Mouse (Mus musculus): ENCODE data around the gene Tagln2.

The Tagln2 gene

DNA sequence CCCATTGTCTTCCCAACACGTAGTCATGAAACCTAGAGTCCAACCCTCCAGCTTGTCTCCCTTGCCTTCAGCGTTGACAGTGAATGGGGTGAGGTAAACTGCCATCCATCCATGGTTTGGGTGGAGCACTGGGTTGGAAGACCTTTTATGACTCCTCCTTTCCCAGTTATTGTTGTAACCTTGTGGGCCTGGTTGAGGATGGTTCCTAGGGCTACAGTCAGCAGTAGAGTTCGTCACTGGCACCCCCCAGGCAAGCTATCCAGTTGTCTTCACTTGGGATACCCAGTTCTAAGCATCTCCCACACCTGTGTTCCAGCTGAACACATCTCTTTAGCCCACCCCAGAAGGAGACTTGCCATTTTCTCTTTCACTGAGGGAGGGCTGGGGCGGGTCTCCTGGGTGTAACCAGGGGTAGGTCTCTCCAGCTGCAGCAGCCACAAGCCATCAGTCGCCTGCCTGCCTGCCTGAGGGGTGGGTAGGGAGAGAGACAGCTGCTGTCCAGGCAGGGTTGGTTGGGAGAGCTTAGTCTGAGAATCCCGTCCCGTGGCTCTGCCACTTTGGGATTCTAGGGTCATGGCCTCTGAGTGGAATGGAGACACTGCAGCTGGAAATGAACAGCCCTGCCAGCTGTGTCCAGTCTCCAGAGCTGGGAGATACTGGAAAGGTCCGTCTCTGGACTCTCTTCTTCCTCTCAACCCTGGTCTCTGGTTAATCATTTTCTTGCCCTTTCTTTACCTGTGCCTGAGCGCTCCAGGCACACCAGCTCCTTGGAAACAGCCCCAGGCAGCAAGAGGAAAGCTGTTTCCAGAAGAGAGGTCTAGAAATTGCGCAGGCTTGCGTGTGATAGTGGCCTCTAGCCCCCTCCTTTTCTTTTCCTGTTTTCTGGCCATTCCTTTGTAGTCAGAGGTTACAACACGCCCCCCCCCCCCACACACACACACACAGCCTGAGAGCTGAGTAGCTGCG lies 2.6 kb downstream of the Tagln2 start:
- DNase-seq (ENCODE audit: low read depth, low spot score) = no peak

GRCm38 (mm10) chr1:172503111-172503997 lies 3.5 kb downstream of the Tagln2 start:
- DNase-seq (ENCODE audit: low read depth, low spot score) = no peak

GRCm38 (mm10) chr1:172504756-172505155 lies 4.9 kb downstream of the Tagln2 start:
- DNase-seq (ENCODE audit: low read depth, low spot score) = no peak

- DNase-seq (ENCODE audit: low read depth, low spot score) = no peak
Measured at GRCm38 (mm10) chr1:172507001-172507400, 7.2 kb downstream of the Tagln2 start.

DNA sequence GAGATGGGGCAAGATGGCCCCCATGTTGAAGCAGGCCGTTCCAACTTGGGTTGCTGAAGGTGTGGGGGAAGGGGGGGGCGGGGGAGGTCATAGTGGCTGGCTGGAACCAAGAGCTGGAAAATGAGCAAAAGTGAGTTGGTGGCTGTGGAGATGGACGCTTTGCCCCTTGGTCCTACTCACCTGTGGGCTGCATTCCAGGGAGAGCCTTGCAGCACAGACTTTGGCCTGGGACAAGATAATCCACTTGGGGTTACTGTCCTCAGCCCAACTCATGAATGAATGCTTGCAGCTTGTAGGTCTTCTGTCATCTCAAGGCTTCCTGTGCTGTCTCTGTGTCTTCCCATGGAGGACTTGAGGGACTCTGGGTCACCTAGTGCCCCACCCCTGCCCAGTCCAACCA lies 7.9 kb downstream of the Tagln2 start:
- DNase-seq (ENCODE audit: low read depth, low spot score) = no peak

DNA sequence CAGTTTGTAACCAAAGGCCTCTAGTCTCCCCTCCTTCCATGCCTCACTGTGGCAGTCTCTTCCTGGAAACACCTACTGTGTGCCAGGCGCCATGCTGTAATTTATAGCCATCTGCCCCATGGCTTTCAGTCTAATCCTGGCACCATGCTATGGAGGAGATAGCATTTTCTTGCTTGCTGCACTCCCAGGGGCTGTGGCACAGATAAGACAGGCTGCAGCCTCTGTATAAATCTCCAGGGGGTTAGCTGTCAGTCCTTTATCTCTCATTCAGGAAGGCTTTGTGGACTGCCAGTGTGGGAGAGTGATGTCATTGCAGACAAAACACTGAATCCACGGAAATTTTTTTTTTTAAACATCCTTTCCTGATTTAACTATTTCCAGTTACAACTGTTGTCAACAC lies 8.3 kb downstream of the Tagln2 start:
- no peak for DNase-seq (ENCODE audit: low read depth, low spot score)

DNA sequence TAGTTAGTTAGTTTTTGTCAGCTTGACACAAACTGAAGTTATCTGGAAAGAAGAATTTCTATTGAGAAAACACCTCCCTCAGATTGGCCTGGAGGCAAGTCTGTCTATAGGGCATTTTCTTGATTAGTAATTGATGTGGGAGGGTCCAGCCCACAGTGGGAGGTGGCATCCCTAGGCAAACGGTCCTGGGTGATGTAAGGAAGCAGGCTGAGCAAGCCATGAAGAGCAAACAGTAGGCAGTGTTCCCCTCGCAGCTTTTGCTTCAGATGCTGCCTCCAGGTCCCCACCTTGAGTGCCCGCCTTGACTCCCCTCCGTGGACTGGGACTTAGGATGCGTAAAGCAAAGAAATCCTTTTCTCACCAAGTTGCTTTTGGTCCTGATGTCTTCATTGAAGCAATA lies 9.4 kb downstream of the Tagln2 start:
- DNase-seq (ENCODE audit: low read depth, low spot score) = no peak

- no peak for DNase-seq (ENCODE audit: low read depth, low spot score)
Measured at GRCm38 (mm10) chr1:172509983-172510382, 10.1 kb downstream of the Tagln2 start.

- no peak for DNase-seq (ENCODE audit: low read depth, low spot score)
Measured at GRCm38 (mm10) chr1:172510421-172510972, 10.7 kb downstream of the Tagln2 start.

GRCm38 (mm10) chr1:172512962-172513361 lies 13.1 kb downstream of the Tagln2 start:
- DNase-seq (ENCODE audit: low read depth, low spot score) = no peak

GRCm38 (mm10) chr1:172513525-172514212 lies 13.8 kb downstream of the Tagln2 start:
- no peak for DNase-seq (ENCODE audit: low read depth, low spot score)

GRCm38 (mm10) chr1:172514213-172514529 lies 14.3 kb downstream of the Tagln2 start:
- no peak for DNase-seq (ENCODE audit: low read depth, low spot score)

GRCm38 (mm10) chr1:172514551-172515268 lies 14.9 kb downstream of the Tagln2 start:
- DNase-seq (ENCODE audit: low read depth, low spot score) = no peak

DNA sequence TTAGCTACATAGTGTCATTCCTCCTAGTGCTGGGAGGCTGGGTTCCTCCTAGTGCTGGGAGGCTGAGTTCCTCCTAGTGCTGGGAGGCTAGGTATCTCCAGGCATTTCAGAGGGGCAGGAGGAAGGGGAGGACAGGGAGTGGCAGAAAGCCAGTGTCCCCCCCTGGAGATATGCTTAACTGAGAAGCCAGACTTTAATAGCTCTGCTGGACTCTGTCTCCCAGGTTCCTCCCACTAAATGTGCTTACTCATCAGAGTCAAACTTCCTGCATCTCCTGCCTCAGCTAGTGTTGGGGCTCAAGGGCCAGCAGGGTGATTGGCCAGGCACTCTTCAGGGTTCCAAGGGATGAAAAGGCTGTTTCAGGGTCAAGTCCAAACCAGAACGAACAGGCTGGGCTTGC lies 15.5 kb downstream of the Tagln2 start:
- no peak for DNase-seq (ENCODE audit: low read depth, low spot score)

DNA sequence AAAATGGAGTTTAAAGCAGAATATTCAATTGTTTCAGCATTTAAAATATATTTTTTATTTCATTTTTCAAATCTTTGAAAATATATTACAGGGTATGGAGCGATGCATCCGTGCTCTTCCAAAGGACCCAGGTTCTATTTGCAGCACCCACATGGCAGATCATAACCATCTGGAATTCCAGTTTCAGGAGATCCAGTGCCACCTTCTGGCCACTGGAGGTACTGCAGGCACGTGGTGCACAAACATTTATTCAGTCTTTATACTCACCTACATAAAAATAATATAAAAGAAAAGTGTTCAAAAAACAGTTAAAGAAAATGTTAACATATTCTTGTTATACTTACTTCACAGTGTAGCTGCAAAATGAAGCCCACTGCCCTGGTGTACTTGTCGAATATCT lies 18.2 kb downstream of the Tagln2 start:
- DNase-seq (ENCODE audit: low read depth, low spot score) = no peak

- no peak for DNase-seq (ENCODE audit: low read depth, low spot score)
Measured at GRCm38 (mm10) chr1:172519644-172520043, 19.8 kb downstream of the Tagln2 start.

DNA sequence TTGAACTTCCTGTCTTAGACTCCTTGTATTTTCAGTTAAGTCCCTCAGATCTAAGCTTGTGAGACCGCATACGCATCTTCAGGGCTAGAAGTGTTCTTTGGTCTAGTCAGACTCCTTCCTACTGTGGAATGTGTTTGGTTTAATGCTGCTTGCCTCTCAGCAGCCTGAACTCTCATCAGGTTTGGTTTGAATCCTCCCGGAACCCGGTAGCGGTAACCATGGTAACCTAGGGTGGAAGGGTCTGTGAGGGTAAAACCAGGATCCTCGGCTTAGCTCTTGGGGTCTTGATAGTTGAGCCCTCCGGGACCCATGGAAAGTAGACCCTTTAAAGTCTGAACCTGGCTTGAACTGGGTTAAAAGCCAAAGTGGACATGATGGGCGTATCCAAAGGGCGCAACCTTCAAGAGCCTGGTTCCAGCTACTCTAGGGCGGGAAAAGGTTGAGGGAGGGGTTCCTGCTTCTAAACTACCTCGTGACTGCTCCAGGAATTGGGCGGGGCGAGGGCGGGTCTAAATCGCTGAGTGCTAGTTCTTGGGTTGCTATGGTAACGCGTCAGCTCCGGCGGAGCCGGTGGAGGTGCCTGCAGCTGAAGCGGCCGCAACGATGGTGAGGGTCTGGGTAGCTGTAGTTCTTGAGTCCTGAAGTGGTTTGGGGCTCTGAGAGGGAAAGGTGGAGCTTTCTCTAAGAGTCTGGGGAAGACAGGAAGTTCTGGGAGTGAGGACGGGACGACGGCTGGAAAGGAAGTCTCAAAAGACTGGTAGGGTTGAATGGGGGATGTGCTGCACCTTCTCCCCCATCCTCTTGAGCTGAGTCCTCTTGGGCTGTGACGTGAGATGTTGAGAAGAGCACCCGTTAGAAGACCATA lies 21.0 kb downstream of the Tagln2 start, which contains the start of gene Cfap45:
Gene Cfap45, plus strand, starts transcription at position 226 of the 865 bp plus-strand sequence.
- DNase-seq (ENCODE audit: low read depth, low spot score) = peak; percentile 96

GRCm38 (mm10) chr1:172522524-172522923 lies 22.7 kb downstream of the Tagln2 start:
- DNase-seq (ENCODE audit: low read depth, low spot score) = no peak

- DNase-seq (ENCODE audit: low read depth, low spot score) = no peak
Measured at GRCm38 (mm10) chr1:172523699-172524101, 23.9 kb downstream of the Tagln2 start.
